Mouse (Mus musculus) gastrocnemius, postnatal 25 days (tissue): ENCODE measurements around the gene Znrd1as. TPM values are rescaled to one million over a fixed set of nuclear protein-coding genes. Genes with fewer than 3 reads are reported as not detected.
"Not testable (repeated sequence)": the region's sequence is repeated elsewhere in the genome, so short reads cannot be mapped to it uniquely, and the experiment has no call there.

Experiments
- DNase-seq: peaks from one replicate; pipeline ENCODE4 v3.0.0; 2022
- total RNA-seq, 2 experiments: library from RNA; stranded (reverse); gene quantifications; 1 replicate in 1 of 2; 2 replicates in 1 of 2; pipeline ENCODE4 v1.2.3; 2021

Znrd1as gene
- total RNA-seq, 2 experiments from 2014 or later: 13.7 to 15.1 TPM

DNA sequence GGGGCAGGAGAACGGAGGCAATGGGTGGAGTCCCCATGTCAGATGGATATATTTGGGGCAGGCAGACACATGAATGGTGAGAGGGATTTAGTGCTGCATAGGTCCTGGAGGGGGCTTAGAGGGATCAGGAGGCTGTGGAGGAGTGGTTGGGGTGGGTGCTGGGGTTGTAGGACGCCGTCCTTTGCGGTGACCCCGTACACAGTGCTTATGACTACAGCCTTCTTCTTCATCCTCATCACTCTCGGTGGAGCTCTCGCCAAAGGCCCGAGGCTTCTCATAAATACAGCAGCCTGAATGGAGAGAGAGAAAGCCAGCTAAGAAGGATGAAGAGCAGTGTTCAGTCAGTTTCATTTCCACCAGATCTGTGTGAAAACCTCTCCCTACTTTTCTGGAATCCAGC lies 9.1 kb upstream of the Znrd1as start:
- no peak for DNase-seq

DNA sequence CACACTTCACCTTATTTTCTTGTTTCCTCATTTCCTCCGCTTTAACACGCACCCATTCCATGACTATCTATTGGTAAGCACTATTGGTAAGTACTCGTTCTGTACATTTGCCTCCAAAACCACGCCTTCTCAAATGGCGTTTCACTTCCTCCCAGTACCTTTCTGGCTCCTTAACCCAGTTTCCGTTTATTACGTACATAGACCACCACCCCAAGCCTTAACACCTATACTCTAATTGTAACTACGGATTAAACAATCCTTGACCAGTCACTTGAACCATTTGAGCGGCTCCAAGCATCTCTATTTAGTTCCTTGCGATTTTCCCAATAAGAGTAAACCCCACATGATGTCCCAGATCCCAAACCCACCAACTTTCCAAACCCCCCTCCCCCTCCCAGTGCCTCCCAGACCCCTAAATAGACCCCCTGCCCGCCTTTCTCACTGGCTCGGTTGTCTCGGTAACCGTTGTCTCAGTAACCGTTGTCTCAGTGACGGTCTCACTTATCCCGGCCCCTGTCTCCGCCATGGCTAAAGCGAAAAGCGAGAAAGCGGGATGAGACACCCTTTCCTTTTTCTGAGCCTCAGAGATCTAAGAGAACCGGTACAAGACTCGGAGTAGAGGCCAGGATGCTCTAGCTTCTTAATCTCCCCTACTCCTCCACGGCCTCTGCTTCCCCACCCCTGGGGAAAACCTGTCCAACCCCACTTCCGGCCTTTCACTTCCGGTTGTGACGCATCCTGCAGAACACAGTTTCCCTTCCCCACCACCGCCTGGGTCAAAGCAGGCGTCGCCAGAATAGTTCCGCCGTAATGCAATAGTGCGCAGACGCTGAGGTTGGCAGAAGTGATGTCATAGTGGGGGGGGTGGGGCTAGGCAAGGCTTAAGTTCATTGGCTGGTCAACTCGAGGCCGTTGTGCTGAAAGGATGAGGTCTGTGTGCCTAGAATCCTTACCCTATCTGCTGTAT lies 7.1 kb upstream of the Znrd1as start, which contains the start of gene Ppp1r11:
Ppp1r11 (minus strand) TSS at position 761 of the 967 bp plus-strand sequence.
- peak; percentile 96 for DNase-seq

DNA sequence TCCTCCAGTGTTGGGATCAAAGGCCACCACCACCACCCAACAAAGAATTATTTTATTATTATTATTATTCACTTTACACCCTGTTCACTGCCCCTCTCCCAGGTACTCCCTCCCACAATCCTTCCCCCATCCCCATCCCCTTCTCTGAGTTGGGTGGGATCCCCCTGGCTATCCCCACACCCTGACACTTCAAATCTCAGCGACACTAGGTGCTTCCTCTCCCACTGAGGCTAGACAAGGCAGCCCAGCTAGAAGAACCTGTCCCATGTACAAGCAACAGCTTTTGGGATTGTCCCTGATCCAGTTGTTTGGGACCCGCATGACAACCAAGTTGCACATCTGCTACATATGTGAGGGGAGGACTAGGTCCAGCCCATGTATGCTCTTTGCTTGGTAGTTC lies 5.8 kb upstream of the Znrd1as start:
- no peak for DNase-seq

DNA sequence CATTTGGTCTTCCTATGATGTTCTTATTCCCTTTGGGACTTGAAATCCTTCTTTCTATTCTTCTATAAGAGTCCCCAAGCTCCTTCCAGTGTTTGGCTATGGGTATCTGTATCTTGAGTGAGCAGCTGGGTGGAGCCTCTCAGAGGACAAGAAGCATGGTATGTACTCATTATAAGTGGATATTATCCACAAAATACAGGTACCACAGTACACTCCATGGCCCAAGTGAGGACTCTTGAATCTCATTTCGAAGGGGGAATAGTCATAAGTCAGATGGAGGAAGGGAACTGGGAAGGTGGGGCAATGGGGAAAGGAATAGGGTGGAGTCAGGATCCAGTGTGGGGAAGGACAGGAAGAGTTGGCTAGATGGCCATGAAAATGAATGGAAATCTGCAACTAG lies 5.3 kb upstream of the Znrd1as start:
- DNase-seq: no peak

DNA sequence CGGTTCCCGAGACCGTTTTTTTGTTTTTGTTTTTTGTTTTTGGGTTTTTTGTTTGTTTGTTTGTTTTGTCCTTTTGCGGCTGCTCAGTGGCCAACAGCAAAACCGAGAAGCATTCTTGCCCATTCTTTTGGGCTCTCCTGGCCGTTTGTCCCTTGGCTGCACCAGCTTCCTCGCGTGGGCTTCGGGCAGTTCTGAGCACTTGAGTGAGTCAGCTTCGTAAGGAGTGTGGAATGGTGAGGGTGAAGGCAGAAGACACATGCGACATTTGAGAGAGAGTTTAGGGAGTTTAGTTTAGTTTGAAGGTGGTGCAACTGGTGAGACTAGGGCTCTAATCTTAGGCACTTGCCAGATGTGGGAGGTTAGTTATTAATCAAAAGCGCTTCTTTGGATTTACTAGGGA lies 492 bp downstream of the Znrd1as start:
- DNase-seq: no peak

DNA sequence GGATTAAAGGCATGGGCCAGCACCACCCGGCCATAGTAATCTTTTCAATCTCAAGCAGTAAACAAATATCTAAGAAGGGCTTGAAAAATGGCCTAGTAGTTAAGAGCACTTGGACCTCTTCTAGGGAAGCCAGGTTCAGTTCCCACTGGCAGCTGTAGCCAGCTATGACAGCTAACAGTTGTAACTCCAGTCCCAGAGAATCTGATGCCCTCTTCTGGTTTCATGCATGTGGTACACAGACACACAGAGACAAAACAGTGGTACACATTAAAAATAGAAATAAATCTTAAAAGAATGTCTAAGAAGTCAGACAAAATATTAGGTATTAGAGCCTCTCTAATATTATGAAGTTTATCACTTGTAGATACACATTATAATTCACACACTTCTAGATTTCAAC lies 2.7 kb downstream of the Znrd1as start:
- DNase-seq: no peak

DNA sequence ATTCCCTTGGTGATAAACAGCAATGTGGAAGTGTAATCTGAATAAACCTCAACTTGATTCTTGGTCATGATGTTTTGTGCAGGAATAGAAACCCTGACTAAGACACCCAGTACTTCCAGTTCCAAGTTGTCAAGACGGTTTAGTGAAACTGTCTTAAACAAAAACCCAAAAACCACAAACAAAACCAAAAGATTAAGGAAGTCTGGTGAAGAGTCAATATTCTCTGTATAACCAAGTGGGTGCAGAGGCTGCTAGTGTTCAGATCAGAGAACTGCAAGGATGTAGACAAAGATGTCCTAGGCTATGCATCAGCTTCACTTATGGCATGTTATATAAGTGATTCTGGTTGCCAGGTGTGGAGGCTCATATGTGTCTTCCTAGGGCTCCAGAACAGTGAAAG lies 8.5 kb downstream of the Znrd1as start:
- no peak for DNase-seq

DNA sequence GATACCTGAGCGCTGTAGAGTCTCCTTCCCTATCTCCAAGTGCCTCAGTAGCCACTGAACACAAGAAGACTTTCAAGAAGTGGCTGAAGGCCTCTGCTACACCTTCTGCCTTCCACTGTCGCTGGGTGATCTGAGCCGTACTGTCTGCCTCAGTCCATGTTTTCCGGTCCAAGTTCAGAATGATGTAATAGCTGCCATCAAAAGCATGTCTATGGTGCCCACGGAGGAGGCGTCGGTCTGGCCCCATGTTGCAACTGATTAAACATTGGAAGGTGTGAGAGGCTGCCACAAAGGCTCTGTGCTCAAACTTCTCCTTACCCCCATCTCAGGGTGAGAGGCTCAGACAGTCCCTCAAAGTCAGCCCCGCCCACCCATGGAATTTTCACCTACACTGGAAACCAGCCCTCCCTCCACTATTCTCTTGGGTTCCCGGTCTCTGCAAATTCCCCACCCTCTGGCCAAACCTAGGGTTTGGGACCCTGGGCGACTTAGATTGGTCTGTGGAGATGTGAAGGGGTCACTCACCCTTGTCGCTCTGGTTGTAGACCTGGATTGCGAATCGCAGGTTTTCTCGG lies 12.0 kb downstream of the Znrd1as start:
- no peak for DNase-seq

DNA sequence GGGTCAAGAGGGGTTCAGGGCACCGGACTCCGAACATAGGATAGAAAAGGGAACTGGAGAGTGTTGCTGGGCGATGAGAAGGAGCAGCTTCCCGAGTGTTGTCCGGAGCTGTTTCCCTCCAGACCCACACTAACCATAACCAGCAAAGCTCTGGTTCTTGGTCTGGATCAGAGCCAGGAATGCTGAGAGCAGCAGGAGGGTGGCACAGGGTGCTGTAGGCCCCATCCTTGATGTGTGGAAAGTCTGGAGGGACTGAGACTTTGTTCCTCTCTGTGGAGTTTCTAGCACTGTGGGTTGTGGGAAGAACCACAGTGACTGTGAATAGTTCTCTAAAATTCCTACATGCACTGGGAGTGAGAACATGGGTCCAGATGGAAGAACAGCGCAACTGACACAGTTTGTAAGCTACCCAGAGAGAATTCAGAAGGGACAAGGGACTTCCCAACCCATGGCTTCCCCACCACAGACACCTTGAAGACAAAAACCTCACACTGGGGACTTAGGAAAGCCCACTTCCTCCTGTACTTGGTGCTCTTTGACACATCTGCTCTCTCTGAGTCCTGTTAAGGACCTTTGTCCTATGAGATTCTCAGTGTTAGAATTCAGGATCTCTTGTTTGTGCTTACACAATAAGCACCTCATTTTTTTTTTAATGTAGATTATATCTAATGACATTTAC lies 12.9 kb downstream of the Znrd1as start:
- no peak for DNase-seq

DNA sequence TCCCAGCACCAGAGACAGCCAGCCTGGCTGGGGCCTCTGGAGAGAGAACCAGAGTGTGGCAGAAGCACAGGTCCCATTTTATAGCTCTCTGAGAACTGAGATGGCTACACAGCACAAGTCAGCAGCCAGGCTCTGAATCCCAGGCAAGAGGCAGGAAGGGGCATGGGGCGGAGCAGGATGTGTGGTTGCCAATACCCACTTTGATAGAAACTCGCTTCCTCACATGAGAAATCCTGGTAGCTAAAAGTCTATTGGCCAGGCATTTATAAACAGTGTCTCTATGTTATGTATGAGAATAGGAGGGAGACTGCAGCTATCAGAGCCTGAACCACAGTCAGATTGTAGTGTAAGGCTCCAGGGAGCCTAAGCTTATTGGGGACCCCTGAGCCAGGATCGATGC lies 14.4 kb downstream of the Znrd1as start:
- no peak for DNase-seq

DNA sequence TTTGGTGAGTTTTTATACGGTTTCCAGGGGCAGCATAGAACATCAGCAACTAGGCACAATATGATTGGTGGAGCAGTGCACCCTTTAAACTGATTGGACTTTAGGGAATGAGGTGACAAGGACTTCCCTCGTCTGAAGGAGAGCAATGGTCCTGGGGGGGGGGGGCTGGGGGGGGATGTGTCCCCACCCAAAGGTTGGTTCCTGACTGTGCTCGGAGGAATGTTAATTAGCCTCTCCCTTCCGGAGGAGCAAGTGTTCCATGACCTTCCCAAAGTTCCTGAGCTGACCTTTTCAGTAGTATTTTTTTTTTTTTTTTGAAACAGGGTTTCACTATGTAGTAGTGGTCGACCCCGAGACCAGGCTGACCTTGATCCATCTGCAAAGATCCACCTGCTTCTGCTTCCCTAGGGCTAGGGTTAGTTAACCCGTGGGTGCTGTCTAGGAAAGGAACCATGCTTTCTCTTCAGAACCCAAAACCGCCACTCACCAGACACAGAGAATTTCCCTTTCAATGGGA lies 14.9 kb downstream of the Znrd1as start:
- no peak for DNase-seq

DNA sequence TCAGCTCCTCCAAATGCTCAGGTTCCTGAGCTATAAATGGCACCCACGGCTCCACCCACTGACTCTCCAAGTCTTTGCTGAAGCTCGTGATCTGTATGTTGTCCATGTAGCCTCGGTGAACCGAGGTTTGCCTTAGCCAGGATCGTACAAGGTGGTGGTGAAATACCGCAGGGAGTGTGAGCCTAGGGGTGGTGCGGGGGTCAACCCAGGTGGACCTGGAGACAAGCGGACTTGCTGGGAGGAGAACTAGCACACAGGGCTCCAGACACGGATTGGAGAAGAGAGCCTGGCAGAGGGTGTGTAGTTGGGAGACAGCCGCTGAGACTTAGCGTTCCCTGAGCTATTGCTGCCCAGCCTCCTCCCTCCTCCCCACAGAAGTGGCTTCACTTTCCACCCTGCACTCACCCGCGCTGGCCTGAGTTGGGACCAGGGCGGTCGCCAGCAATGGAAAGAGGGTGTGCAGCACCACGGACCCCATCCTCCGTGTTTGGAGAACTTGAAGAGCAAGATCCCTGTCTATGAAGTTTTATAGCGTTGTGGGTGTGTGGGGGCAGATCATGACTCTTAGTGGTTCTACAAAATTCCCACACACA lies 22.9 kb downstream of the Znrd1as start, which contains the start of gene 2410137M14Rik:
2410137M14Rik (minus strand) TSS at position 17 of the 593 bp plus-strand sequence.
- DNase-seq: peak; percentile 17

DNA sequence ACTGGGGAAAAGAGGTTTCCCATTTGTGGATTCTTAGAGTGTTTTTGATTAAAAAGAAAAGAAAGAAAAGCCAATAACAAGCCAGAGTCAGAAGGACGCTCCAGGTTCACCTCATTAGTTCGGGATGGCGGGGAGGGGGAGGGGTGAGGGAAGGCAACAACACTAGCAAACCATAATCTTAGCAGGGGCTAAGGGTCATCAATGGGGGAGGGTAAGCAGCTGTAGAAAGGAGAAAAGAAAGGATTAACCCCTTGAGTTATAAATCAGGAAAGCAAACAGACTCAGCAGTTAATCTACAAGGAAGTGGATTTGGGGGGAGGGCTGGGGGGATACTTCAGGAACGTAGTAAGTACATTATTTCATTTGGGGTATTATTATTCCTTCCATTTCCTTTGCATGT lies 23.5 kb downstream of the Znrd1as start:
- DNase-seq: no peak

DNA sequence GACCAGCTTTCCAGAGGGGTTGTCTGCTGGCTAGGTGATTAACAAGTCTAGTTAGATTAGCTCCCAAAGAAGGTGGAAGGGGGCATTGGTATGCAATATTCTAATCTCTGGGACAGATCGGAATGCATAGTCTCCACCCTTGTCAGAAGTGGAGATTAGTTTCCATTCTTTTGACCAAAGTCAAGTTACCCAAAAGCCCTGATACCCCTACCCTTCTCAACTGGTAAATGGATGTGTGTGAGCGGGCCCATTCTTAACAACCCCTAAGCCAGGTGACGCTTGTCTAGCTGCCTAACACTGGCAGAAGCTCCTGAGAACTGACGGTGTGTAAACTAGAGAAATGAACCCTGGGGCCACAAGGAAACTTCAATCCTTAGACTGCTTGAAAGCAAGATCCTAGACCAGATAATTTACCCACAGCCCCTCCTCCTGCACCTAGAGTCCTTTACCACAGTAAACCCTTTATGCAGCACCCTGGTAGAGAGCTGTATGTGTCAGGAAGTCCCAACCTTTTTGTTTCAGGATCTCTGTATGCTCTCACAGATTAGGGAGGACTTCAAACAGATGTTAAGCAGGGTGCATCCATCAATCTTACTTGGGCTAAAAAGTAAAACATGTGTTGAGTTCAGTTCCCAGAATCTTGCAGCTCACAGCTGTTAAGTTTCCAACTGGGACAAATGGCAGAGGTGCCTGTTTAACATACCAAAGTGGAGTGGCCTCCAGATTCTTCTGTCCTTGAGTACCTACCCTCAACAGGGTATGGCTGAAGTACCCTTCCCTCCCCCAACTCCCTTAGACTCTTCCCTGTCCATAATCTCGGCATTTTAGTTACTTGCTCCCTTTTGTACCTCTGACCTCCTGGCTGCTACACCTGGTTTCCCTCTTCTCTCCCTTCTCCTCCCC lies 24.1 kb downstream of the Znrd1as start:
- no peak for DNase-seq

DNA sequence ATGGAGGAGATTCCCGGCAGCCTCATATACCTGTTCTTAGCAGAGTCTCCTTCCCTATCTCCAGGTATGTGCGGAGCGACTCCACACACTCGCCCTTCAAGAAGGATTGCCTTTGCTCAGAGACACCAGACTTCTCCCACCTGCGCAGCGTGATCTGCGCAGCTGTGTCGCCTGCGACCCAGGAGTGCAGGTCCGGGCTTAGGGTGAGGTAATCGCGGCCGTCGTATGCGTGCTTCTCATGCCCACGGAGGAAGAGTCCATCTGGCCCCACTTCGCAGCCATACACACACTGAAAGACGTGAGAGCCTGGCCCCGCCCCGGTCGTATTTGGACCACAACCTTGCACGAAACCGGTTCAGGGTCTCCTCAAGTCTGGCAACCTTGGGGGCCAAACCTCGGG lies 30.1 kb downstream of the Znrd1as start:
- no peak for DNase-seq

DNA sequence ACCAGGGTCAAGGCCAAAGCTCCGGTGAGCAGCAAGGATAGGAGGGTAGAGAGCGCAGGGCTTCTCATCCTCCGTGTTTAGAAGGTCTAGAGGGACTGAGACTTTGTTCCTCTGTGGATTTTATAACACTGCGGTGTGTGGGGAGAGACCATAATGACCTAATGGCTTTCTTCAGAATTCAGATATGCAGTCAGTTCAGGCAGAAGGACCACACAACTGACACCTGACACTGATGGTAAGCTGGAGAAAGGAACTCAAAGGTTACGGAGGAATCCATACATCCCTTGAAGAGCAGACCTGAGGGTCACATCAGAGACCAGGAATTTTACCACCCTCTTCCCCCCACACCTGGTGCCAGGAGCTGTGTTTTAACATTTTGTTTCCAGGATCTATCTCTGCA lies 31.0 kb downstream of the Znrd1as start, which contains the start of gene H2-M5:
H2-M5 (minus strand) TSS at position 101 of the 400 bp plus-strand sequence.
- no peak for DNase-seq

DNA sequence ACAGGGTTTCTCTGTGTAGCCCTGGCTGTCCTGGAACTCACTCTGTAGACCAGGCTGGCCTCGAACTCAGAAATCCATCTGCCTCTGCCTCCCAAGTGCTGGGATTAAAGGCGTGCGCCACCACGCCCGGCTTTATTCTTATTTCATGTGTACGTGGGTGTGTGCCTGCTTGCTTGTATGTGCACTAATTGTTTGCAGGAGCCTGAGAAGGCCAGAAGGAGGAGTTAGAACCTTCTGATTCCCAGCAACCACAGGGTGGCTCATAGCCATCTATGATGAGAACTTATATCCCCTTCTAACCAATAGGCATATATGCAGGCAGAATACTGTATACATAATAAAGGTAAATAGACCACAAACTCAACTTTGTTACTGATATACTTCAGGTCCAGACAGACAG lies 32.2 kb downstream of the Znrd1as start:
- not testable (repeated sequence) for DNase-seq

DNA sequence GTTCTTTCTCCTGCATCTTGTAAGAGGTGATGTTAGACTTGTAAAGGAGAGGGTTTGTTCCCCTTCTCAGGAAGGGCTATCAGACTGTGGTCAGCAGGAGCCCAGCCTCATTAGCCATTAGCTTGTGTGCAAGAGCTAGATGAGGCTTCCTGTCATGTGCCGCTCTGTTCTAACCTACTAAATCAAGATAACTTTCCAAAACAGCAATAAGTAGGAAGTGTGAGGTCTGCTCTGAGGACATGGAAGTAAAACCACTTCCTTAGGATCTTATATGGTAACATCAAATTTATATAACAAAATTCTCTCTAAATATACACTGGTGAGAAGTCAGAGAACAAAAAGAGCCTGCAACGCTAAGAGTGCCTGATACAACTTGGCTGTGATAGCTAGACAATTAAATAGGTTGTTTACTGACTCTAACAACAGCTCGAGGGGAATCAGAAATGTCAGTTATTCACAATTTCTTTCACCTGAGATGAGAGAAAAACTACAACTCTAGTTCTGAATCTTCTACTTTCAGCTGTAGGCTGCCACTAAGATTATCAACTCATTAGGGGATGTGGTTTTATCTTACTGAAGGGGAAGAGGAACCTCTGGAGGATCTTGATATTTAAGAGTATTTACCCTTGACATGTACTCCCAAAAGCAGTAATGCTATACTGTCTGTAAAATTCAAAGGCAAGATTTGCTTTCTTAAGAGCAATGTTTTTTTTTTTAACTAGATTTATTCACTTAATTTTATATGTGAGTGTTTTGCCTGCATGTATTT lies 34.1 kb downstream of the Znrd1as start:
- no peak for DNase-seq

DNA sequence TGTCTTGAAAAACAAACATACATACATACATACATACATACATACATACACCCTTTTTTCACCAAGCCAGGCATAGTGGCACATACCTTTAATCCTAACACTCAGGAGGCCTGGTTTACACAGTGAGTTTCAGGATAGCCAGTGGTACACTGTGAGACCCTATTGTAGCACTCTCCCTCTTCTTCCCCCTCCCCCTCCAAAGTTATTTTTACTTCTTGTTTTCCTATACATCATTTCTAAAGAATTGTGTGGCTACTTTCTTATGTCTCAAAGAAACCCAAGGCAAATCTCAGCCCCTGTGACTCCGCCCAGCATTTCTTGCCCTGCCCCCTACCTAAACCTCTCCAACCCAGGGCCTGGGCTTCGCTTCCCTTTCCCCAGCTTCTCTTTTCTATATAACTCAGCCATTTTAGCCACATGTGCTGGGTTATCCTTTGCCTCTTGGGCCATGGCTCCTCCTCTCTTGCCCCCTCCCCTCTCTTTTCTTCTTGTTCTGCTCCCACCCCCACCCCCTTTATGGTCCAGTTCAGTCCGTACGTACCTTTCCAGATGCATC lies 35.5 kb downstream of the Znrd1as start:
- no peak for DNase-seq

DNA sequence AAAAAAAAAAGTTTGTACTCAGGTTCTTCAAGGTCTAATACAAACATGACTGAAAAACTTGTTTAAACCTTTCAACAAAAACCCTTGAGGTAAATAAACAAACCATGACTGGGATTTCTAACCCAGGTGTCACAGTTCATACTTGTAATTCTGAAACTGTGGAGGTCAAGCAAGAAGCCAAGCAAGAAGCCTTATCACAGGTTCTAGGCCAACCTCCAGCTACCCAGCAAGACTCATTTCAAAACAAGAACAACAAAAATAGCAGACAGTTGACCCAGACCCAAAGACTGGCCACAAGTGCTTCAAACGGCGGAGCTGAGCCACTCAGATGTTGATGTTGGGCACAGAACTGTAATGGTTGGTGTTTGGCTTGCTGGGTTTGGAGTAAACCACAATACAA lies 36.1 kb downstream of the Znrd1as start:
- no peak for DNase-seq
